Mouse (Mus musculus): ENCODE measurements at regions not wholly inside any gene's neighbourhood (a gene's known extent, or its start where the extent isn't known, plus 50 kb on each side); places are given as distances from the start of the nearest gene placed in this dataset.

GRCm38 (mm10) chr3:102611398-102612366 is 122.6 kb upstream of the Tspan2 start:
- ATAC-seq (ENCODE audit: insufficient read depth): no peak
- H3K36me3 ChIP-seq (replicated peaks): no peaks in the 10 kb centered on the region
- no peak overlapping the region for H3K4me2 ChIP-seq
- H3K4me3 ChIP-seq (replicated peaks): no peak overlapping the region
- H3K9ac ChIP-seq: no peak overlapping the region
- 54% methylated on average over 18 of the region's 18 CpGs for WGBS (ENCODE audit: insufficient replicate concordance)
- no peaks in the 10 kb centered on the region for H3K27me3 ChIP-seq
- H3K27ac ChIP-seq (replicated peaks): no peak overlapping the region
- H3K9me3 ChIP-seq (replicated peaks): no peaks in the 10 kb centered on the region
- no peaks in the 10 kb centered on the region for H3K4me1 ChIP-seq (replicated peaks)

GRCm38 (mm10) chr3:102619666-102620377 is 114.5 kb upstream of the Tspan2 start:
- 51% methylated on average over 8 of the region's 8 CpGs for WGBS (ENCODE audit: insufficient replicate concordance)
- no peak overlapping the region for H3K9ac ChIP-seq
- H3K4me3 ChIP-seq (replicated peaks): no peak overlapping the region
- no peak overlapping the region for H3K27ac ChIP-seq (replicated peaks)
- H3K4me1 ChIP-seq (replicated peaks): no peaks in the 10 kb centered on the region
- H3K9me3 ChIP-seq (replicated peaks): no peaks in the 10 kb centered on the region
- H3K27me3 ChIP-seq: no peaks in the 10 kb centered on the region
- H3K4me2 ChIP-seq: no peak overlapping the region
- ATAC-seq (ENCODE audit: insufficient read depth): no peak
- H3K36me3 ChIP-seq (replicated peaks): no peaks in the 10 kb centered on the region

GRCm38 (mm10) chr3:102636076-102636475 is 98.3 kb upstream of the Tspan2 start:
- ATAC-seq (ENCODE audit: insufficient read depth): no peak
- Histone ChIP-seq H3K27me3 (no peaks in the 10 kb centered on the region), H3K27ac (replicated peaks) (no peak overlapping the region), H3K36me3 (replicated peaks) (no peaks in the 10 kb centered on the region), H3K9me3 (replicated peaks) (no peaks in the 10 kb centered on the region), H3K9ac (no peak overlapping the region), H3K4me3 (replicated peaks) (no peak overlapping the region), H3K4me1 (replicated peaks) (no peaks in the 10 kb centered on the region), H3K4me2 (no peak overlapping the region)
- WGBS (ENCODE audit: insufficient replicate concordance): 70% methylated on average over 4 of the region's 4 CpGs

- H3K4me3 ChIP-seq (replicated peaks): no peak overlapping the region
- H3K36me3 ChIP-seq (replicated peaks): no peaks in the 10 kb centered on the region
- no peak overlapping the region for H3K4me2 ChIP-seq
- H3K4me1 ChIP-seq (replicated peaks): no peaks in the 10 kb centered on the region
- no peak overlapping the region for H3K9ac ChIP-seq
- H3K27me3 ChIP-seq: no peaks in the 10 kb centered on the region
- no peak overlapping the region for H3K27ac ChIP-seq (replicated peaks)
- no peak for ATAC-seq (ENCODE audit: insufficient read depth)
- H3K9me3 ChIP-seq (replicated peaks): no peaks in the 10 kb centered on the region
- 54% methylated on average over 4 of the region's 4 CpGs for WGBS (ENCODE audit: insufficient replicate concordance)
These were observed 97.7 kb upstream of the Tspan2 start for GRCm38 (mm10) chr3:102636674-102637073.

- Histone ChIP-seq H3K4me3 (replicated peaks) (no peak overlapping the region), H3K36me3 (replicated peaks) (no peaks in the 10 kb centered on the region), H3K9me3 (replicated peaks) (no peaks in the 10 kb centered on the region), H3K27ac (replicated peaks) (no peak overlapping the region), H3K4me2 (no peak overlapping the region), H3K9ac (no peak overlapping the region), H3K4me1 (replicated peaks) (no peaks in the 10 kb centered on the region), H3K27me3 (no peaks in the 10 kb centered on the region)
- 60% methylated on average over 11 of the region's 11 CpGs for WGBS (ENCODE audit: insufficient replicate concordance)
- no peak for ATAC-seq (ENCODE audit: insufficient read depth)
These were observed 89.9 kb upstream of the Tspan2 start for GRCm38 (mm10) chr3:102644276-102644940.

- Histone ChIP-seq H3K9ac (no peak overlapping the region), H3K4me3 (replicated peaks) (no peak overlapping the region), H3K9me3 (replicated peaks) (no peaks in the 10 kb centered on the region), H3K4me2 (no peak overlapping the region), H3K27me3 (no peaks in the 10 kb centered on the region), H3K4me1 (replicated peaks) (no peaks in the 10 kb centered on the region), H3K36me3 (replicated peaks) (no peaks in the 10 kb centered on the region), H3K27ac (replicated peaks) (no peak overlapping the region)
- 42% methylated on average over 4 of the region's 4 CpGs for WGBS (ENCODE audit: insufficient replicate concordance)
- ATAC-seq (ENCODE audit: insufficient read depth): no peak
These were observed 85.9 kb upstream of the Tspan2 start for GRCm38 (mm10) chr3:102648450-102648849.

GRCm38 (mm10) chr3:102654962-102655361 is 79.4 kb upstream of the Tspan2 start:
- ATAC-seq (ENCODE audit: insufficient read depth): no peak

GRCm38 (mm10) chr3:102657116-102657515 is 77.2 kb upstream of the Tspan2 start:
- Histone ChIP-seq H3K36me3 (replicated peaks) (no peaks in the 10 kb centered on the region), H3K9me3 (replicated peaks) (no peaks in the 10 kb centered on the region), H3K4me2 (no peak overlapping the region), H3K27me3 (no peaks in the 10 kb centered on the region), H3K4me3 (replicated peaks) (no peak overlapping the region), H3K9ac (no peak overlapping the region), H3K4me1 (replicated peaks) (no peaks in the 10 kb centered on the region), H3K27ac (replicated peaks) (no peak overlapping the region)
- ATAC-seq (ENCODE audit: insufficient read depth): no peak
- 58% methylated on average over 7 of the region's 7 CpGs for WGBS (ENCODE audit: insufficient replicate concordance)

More at GRCm38 (mm10) chr3:102654962-102655361, 79.4 kb upstream of the Tspan2 start:
- Histone ChIP-seq H3K4me3 (replicated peaks) (no peak overlapping the region), H3K9ac (no peak overlapping the region), H3K27me3 (no peaks in the 10 kb centered on the region), H3K4me1 (replicated peaks) (no peaks in the 10 kb centered on the region), H3K27ac (replicated peaks) (no peak overlapping the region), H3K36me3 (replicated peaks) (no peaks in the 10 kb centered on the region), H3K4me2 (no peak overlapping the region), H3K9me3 (replicated peaks) (no peaks in the 10 kb centered on the region)
- 73% methylated on average over 10 of the region's 10 CpGs for WGBS (ENCODE audit: insufficient replicate concordance)

- Histone ChIP-seq H3K27me3 (no peaks in the 10 kb centered on the region), H3K4me3 (replicated peaks) (no peak overlapping the region), H3K9ac (no peak overlapping the region), H3K9me3 (replicated peaks) (no peaks in the 10 kb centered on the region), H3K4me1 (replicated peaks) (no peaks in the 10 kb centered on the region), H3K27ac (replicated peaks) (no peak overlapping the region), H3K36me3 (replicated peaks) (no peaks in the 10 kb centered on the region), H3K4me2 (no peak overlapping the region)
- no peak for ATAC-seq (ENCODE audit: insufficient read depth)
- WGBS (ENCODE audit: insufficient replicate concordance): 65% methylated on average over 7 of the region's 7 CpGs
These were observed 76.7 kb upstream of the Tspan2 start for GRCm38 (mm10) chr3:102657531-102658060.

- Histone ChIP-seq H3K9ac (no peak overlapping the region), H3K4me1 (replicated peaks) (no peaks in the 10 kb centered on the region), H3K27ac (replicated peaks) (no peak overlapping the region), H3K4me3 (replicated peaks) (no peak overlapping the region), H3K27me3 (no peaks in the 10 kb centered on the region), H3K9me3 (replicated peaks) (no peaks in the 10 kb centered on the region), H3K36me3 (replicated peaks) (no peaks in the 10 kb centered on the region), H3K4me2 (no peak overlapping the region)
- WGBS (ENCODE audit: insufficient replicate concordance): 56% methylated on average over 5 of the region's 5 CpGs
- ATAC-seq (ENCODE audit: insufficient read depth): no peak
These were observed 75.0 kb upstream of the Tspan2 start for GRCm38 (mm10) chr3:102659352-102659751.

GRCm38 (mm10) chr3:102661296-102661695 is 73.0 kb upstream of the Tspan2 start:
- H3K27ac ChIP-seq (replicated peaks): no peak overlapping the region
- H3K4me1 ChIP-seq (replicated peaks): no peaks in the 10 kb centered on the region
- no peak overlapping the region for H3K4me3 ChIP-seq (replicated peaks)
- H3K27me3 ChIP-seq: no peaks in the 10 kb centered on the region
- ATAC-seq (ENCODE audit: insufficient read depth): no peak
- H3K9me3 ChIP-seq (replicated peaks): no peaks in the 10 kb centered on the region
- no peak overlapping the region for H3K9ac ChIP-seq
- no peak overlapping the region for H3K4me2 ChIP-seq
- no peaks in the 10 kb centered on the region for H3K36me3 ChIP-seq (replicated peaks)
- 65% methylated on average over 7 of the region's 7 CpGs for WGBS (ENCODE audit: insufficient replicate concordance)
